Mouse (Mus musculus) MN1 (cell line): ENCODE measurements around the gene Wipi2.

Source experiments
- DNase-seq: peaks from one replicate; pipeline ENCODE4 v3.0.0-alpha.2; 2016; ENCODE audit warnings: low spot score

The Wipi2 gene

DNA sequence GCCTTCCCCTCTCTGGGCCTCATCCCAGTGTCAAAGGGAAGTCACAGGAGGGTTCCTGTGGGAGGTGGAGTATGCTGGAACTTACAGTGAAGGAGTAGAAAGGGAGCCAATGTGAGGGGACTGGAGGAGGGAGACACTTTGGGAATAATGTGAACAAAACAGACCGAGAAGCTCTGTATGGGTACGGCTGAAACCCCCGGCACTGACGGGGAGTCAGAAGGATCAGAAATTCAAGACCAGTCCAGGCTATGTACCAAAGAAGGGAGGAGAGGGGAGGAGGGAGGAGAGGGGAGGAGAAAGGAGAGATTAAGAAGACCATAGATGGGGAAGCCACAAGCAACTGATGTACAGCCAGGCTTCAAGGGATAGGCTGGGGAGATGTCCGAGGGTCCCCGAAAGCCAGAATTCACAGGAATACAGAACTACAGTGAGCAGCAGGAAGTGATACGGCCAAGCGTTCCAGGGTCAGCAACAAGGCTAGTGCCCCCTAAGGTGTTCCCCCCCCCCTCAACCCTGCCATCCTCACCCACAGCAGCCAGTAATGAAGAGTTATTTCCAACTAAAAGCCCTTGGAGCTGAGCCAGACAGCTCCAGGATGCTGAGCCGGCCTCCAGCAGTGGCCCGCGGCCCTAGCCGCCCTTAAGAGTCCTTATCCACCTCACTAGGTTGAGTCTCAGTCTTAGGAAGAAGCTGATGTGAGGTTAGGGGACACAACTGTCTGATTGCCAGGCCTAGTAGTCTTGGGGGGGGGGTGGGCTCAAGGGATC, 65.7 kb downstream of the Wipi2 start:
- DNase-seq: peak; percentile 86

DNA sequence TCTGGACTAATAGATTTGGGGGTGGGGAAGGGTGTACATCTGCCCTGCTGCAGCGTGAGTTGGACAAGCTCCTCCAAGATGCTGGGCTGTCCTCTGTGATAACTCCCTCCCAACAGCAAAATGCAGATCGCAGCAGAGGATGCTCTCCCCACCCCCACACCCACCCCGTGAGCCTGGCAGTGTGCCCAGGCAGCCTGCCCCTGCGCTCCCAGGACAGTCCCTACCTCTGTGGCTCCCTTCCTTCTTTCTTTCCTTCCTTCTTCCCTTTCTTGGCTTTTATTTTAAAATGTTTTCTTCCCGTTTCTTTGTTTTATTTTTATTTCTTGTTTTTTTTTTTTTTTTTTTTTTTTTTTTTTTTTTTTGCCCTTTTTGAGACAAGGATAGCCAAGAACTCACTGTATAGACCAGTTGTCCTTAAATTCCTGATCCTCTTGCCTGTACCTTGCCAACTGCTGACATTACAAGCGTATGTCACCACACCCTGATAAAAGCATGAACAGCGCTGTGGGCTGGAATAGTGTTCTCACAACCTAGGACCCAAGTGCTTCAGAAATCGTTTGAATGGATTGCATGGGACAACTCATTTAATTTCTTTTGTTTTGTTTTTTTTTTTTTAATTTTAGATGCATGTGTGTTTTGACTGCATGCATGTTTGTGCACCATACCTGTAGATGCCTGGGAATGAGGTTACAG, 66.4 kb downstream of the Wipi2 start:
- peak; percentile 82 for DNase-seq

DNA sequence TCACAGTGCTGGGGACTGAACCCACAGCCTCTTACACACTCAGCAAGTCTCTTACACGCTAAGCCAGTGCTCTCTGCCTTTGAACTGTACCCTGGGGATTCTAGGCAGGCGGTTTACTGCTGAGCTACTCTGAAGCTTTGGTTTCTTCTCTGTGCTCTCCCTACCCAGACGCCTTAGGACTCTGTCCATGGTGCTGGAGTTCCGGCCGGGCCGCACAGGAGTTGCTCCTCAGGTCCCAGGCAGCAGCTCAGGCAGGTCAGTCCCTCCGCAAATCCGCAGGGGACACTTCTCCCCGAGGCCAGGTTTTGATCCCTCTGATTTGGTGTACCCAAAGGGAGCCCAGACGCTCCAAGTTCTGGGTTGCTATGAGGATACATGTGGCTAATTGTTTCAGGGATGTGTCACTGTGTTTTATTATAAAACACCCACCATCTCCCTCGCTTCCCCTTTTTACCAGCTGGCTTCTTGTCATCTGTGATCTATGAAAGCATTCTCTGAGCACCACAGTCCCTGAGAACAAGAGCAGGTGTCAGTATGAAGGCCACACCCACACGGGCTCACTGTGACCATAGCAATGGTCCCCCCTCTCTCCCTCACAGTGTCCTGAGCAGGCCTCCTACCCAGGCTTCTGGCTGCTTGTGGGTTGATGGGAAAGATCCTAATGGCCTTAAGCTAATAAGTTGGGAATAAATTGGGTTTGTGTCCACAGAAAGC, 67.3 kb downstream of the Wipi2 start:
- DNase-seq: peak; percentile 83

DNA sequence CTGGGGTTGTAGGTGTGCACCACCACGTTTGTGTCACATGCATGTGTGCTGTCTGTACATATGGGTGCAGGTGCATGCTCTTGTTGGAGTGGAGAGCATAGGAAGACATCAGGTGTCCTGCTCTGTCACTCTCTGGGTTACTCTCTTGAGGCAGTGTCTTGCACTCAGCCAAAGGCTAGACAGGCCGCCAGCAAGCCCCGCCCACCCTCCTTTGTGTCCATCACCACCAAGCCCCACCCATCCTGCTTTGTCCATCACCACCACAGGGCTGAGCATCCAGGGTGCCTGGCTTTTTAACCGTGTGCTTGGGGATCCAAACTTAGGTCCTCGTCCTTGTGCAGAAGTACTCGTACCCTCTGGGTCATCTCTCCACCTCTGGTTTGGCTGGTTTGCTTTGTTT, 68.8 kb downstream of the Wipi2 start:
- DNase-seq: peak; percentile 48

DNA sequence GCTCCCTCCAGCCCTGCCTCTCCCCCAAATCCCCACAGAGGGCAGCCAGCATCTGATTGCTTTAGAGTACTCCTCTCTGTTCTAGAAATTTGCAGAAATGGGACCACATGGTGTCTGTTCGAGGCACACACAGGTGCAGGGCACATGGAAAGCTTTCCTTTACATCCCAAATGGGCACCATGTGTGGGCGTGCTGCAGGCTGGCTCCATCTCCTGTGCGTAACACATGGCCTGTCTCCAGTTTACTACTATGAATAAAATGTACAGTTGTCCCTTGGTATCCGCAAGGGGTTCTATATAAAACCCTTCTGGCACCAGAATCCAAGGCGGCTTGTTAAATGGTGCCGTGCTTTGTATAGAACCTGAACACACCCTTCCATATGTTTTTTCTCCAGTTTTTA, 69.4 kb downstream of the Wipi2 start:
- DNase-seq: no peak

DNA sequence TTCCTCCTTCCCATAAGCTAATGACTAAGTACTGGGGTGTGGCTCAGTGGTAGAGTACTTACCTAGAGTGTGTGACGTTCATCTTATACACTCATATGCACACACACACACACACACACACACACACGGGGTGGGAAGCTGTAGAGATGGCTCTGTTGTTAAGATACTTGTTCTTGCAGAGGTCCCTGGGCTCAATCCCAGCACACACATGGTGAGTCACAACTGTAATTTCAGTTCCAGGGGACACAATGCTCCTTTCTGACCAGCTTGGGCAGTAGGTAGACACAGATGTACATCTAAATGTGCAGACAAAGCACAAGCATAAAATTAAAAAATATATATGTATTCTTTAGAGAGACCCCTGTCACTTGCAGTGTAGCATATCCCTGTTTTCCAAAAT, 70.2 kb downstream of the Wipi2 start:
- no peak for DNase-seq

DNA sequence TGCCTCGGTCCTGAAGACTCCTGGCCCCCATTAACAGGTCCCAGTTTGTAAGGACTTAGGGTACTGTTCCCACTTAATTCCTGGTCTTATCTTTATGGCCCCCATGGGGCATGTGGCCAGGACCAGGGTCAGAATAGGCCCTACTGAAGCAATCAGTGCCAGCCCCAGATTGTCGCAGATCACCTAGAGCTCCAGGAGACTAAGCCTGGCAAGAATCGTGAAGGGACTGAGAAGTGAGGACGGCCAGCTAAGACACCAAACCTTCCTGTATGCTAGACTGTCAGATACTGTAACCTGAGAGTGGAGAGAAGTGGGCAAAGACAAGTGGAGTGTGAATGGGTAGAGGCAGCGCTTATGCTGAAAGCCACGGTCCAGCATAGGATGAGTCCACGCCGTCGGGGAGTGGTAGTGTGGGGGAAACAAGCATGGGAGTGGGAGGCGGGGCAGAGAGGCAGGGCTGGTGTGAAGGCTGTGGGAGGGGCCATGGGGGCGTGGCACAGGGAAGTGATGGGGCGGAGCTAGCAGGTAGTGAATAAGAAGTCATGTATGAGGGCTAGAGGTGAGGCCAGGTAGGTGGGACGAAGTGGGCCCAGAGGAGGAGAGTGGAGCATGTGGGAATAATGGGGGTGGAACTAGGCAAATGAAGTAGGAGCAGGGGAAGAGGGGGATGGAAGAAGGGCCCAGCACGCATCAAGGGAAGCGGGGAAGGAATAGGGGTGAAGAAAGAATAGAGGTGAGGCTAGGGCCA, 73.5 kb downstream of the Wipi2 start:
- no peak for DNase-seq

DNA sequence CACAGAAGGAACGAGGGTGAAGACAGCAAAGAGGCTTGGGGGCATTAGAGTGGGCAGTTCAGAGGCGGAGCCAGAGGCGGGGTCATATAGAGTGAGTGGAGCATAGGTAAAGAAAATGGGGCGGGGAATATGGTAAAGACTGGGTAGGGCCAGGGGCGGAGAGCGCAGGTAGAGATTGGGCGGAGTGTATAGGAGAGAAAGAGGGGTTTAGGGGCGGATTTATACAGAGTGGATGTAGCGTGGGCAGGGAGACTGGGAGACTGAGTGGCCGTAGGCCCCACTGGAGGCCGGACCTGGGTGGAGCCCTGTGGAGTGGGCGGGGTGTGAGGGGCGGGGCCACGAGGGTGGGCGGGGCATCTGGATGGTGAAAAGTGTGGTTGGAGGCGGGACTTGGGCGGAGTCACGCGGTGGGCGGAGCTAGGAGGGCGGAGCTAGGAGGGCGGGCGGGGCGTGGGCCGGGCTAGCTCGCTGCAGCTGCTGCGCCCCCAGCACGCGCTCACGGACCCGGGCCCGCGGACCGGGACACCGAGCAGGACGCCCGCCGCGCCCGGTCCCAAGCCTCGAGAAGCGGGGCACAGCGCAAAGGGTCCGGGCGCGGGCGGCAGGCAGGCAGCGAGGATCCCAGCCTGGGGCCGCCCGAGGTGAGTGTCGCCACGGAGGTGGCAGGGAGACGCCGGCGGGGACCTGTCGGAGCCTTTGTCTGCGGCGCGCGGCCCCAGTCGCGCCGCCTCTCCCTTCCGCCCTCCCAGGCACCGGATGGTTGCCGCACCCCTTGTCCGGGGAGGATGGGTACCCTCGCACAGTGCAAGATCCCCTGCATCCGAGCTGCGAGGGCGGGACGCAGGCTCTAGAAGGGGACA, 74.4 kb downstream of the Wipi2 start:
- peak; percentile 80 for DNase-seq

DNA sequence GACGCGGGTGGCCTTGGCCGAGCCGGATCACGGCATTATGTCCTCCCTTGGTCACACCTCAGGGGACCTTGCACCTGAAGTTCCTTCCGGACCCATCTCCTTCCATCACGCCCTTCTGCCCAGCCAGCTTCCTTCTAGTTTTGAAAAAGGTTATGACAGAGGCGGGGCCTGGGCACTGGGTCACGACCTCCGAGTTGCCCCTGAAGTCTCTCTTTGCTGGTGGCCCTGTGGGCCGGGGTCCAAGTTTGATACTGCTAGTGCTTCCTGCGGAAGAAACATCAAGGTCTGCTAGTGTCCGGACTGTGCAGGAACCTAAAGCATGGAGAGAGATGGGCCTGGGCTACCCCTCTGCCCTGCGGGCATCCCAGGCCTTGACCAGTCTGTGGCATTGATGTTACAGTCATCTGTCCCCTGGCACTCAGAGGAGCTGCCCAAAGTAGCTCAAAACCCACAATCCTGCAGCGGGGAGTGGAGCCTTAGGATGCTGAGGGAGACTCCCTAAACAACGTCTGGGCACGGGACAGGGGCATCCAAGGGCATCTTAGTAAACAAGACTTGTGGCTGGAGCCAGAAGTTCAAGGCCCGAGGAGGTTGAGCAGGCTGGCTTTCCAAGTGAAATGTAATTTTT, 75.1 kb downstream of the Wipi2 start:
- DNase-seq: peak; percentile 34

DNA sequence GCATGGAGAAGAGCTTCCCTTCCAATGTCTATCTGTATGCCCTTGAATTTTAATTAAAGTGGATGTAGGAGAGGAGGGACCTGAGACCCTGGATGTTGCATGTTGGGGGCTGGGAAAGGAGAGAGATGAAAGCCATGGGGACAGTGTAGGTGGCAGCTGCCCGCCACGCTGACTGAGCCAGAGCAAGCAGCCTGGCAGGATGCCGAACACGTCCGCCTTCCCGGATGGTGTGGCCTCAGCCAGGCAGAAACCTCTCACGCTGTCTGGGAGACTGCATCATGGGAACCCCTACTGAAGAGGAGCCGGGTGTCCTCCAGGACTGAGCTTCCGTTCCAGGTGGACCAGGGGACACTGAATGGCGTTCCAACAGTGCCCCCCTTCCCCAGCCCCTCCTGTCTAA, 76.1 kb downstream of the Wipi2 start:
- no peak for DNase-seq

DNA sequence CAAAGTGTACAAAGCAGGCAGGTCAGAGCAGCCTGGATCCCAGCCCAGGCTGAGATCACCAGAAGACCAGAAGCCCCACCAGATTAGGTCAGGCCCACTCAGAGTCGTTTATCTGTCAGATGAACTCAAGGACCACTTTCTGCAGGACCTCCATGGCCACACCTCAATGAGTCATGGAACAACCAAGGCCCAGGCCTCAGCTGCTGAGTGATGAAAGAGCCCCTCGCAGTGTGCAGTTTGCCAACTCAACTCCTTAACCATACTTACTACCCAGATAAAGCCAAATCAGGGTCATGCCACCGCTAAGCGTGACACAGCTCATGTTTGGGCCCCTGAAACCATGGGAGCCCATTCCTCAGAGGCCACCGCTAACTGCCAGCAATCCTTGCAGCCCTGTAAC, 80.2 kb downstream of the Wipi2 start:
- DNase-seq: no peak

DNA sequence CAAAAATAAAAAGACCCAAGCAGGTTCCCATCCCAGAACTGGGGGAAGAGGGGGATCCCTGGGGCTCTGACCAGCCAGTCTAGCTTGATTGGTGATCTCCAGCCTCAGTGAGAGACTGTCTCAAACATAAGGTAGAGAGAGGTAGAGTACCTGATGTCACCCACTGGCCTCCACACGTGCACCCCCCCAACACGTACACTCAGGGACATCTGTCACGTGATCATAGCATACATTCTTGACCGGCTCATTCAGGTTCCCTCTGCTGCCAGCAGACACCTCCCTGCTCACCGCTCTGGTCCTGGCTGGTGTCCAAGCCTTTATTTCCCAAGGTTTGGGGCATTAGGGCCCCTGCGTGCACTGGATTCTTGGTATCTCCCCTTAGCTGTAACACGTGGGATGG, 81.9 kb downstream of the Wipi2 start:
- no peak for DNase-seq

DNA sequence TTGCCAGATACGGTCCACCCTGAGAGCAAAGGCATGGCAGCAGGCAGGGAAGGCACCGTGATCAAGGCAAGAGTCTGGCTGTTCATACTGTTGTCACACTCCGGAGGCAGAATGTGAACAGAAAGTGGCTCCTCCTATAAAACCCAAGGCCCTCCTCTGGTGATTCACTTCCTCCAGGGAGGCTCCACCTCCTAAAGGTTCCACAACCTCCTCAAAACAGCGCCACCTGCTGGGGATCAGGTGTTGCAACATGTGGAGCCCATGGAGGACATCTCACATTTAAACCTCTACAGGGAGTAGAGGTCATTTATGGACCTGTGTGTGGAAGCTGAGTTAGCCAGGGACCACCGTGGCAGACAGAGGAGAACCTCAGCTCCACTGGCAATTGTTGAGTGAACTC, 84.9 kb downstream of the Wipi2 start:
- DNase-seq: no peak

DNA sequence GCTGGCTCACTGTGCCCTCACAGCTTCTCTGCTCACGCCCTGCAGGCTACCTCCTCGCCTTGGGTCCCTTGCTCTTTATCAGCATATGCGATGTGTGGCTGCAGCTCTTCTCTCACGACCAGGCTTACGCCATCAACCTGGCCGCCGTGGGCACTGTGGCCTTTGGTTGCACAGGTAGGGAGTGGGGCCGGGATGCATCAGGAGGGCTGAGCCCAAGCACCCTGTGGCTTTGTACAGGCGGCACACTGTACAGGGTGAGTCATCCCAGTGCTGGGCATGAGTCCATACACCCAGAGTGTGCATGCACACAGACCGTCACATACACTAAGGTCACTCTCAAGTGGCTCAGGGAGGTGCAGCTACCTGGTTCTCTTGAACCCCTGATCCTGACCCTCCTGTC, 86.5 kb downstream of the Wipi2 start:
- DNase-seq: no peak

DNA sequence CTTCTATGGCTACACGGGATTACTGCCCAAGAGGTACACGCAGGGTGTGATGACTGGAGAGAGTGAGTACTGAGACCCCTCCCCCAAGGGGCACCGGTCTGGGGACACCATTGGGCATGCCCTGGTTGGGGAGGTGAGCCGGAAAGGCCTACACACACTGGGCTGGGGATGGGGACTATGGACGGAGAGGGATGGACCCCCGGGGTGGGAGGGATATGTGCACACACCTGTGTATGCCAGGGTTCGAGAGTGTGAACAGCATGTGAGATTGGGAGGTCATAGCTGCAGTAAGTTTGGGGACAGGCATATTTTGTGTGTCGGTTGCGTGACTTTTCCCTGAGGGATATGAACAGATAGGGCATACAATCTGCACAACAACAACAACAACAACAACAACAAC, 87.6 kb downstream of the Wipi2 start:
- DNase-seq: no peak

DNA sequence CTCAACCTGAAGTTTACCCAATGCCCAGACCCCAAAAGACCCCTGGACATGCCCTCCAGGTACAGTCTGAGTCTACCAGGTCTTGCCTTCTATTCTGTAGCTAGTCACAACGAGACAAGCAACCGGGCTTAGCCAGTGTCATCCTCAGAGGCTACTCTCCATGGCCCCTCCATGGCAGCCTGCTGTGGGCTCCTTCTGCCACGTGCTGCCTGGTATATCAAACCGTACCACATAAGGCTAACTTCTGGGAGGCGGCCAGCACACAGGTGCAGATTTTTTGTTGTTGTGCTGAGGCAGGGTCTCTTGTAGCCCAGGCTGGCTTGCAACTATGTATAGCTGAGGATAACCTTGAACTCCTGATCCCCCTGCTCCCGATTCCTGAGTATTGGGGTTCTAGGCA, 88.6 kb downstream of the Wipi2 start:
- DNase-seq: no peak

DNA sequence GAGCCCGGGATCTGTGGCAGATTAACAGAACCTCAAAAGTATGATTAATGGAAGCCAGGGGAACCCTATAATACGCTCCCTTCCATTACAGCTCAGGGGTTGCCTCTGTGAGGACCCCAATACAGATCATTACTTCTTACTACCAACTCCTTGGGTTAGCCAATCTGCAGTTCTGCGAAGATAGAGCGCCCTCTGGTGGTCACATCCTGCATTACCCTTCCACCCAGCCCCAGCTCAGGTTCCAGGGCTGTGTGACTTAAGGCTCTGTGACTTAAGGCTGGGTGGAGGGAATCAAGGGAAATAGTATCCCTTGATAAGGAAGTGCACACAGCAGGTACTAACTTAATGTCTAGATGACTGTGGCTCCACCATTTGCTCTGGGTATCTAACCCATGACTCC, 90.5 kb downstream of the Wipi2 start:
- peak; percentile 79 for DNase-seq

DNA sequence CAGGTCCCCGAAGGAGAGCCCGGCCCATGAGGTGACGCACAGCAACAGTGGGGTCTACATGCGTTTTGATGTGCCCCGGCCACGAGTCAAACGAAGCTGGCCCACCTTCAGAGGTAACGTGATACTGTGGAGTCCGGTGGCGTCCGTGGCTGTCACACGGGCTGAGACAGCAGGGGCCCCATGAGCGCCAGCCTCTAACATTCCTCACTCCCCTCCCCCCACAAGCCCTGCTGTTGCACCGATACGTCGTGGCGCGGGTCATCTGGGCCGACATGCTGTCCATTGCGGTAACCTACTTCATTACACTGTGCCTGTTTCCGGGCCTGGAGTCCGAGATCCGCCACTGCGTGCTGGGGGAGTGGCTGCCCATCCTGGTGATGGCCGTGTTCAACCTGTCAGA, 91.0 kb downstream of the Wipi2 start:
- DNase-seq: no peak

DNA sequence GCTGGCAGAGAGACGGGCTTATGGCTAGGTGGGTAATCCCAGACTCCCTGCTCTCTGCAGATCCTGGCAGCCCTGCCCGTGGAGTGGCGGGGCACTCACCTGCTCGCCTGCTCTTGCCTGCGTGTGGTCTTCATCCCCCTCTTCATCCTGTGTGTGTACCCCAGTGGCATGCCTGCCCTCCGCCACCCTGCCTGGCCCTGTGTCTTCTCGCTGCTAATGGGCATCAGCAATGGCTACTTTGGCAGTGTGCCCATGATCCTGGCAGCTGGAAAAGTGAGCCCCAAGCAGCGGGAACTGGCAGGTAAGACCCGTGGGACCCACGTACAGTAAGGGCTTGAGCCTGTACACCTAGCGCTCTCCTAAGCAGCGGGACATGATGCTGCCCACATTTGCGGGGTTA, 92.4 kb downstream of the Wipi2 start:
- no peak for DNase-seq
